Mouse (Mus musculus): ENCODE measurements around the gene Cox17. TPM values are rescaled to one million over a fixed set of nuclear protein-coding genes. Genes with fewer than 3 reads are reported as not detected.

The Cox17 gene
- total RNA-seq, 2 experiments from 2014 or later: 138 to 190 TPM

DNA sequence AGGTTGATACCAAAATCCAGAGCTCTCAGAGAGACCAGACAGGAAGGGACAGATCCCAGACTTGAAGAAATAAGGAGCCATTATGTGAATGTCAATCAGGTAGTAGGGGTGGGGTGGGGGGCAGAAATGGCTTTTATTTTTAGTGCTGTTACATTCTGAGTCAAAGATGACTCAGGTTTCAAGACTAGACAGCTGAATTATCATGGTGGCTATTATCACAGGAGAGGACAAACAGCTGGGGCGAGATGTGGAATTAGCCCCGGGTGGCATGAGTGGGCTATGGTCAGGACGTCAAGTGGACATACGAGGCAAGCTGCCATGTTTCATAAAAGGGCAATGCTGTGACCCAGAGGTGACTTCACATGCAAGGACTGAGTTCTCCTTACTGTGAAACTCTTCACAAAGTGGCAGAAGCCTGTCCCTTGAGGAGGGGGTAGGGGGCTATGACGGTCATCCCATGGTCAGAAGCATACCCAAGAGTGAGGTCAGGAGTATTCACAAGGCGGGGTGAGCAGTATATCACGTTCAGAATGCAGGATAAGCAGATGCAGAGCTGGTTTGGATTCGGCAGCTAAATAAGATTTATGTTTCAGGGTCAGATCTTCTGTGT is 42.6 kb downstream of the Cox17 start:
- peak overlapping the region; percentile 29; the same call in 1 of the 2 replicates for H3K27ac ChIP-seq
- no peak for TF ChIP-seq CTCF (IDR thresholded peaks at IDR 0.05)
- intact Hi-C loops (cut with DNase I): no loop called here
- no peak for DNase-seq
- no peak overlapping the region for H3K4me3 ChIP-seq

GRCm38 (mm10) chr16:38390322-38390721 is 43.5 kb downstream of the Cox17 start:
- peak overlapping the region; percentile 94; the same call in 1 of the 2 replicates for H3K27ac ChIP-seq
- no peak overlapping the region for H3K4me3 ChIP-seq
- no peak for TF ChIP-seq CTCF (IDR thresholded peaks at IDR 0.05)
- no peak for DNase-seq
- intact Hi-C loops (cut with DNase I): loop anchor here (2.0 kb wide), 1 partner anchor 44 kb away; the partner anchor contains the start of genes Cox17 and Gm21987

GRCm38 (mm10) chr16:38392126-38392894 is 45.5 kb downstream of the Cox17 start:
- no peak for TF ChIP-seq CTCF (IDR thresholded peaks at IDR 0.05)
- DNase-seq: peak; percentile 89
- intact Hi-C loops (cut with DNase I): no loop called here
- peak overlapping the region; percentile 94 for H3K27ac ChIP-seq
- H3K4me3 ChIP-seq: peak overlapping the region; percentile 78

DNA sequence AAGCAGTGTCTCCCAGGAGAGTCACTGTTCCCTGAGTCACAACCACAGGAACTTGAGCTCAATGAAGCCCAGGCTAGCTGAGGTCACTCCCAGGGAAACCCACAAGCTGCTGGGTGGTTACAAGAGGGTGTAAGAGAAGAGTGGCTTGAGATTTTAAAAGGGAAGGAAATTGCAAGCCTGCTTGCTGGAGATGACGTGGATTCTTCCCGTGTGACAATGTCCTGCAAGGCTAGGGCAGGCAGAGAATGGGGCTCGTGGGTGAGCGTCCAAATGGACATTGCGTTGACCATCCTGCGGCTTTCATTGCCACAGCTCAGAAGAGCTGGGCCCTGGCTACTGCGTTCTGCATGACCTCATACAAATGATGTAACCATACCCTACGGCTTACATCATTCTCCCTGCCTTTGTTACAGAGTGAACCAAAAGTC is 47.4 kb downstream of the Cox17 start:
- H3K27ac ChIP-seq: peak overlapping the region; percentile 58
- intact Hi-C loops (cut with DNase I): no loop called here
- no peak for DNase-seq
- no peak for TF ChIP-seq CTCF (IDR thresholded peaks at IDR 0.05)
- no peak overlapping the region for H3K4me3 ChIP-seq

- intact Hi-C loops (cut with DNase I): loop anchor here (5.0 kb wide), 2 partner anchors 33 to 57 kb away; partner anchors contain the start of genes Adprh and Popdc2
- no peak overlapping the region for H3K4me3 ChIP-seq
- DNase-seq: no peak
- peak overlapping the region; percentile 86 for H3K27ac ChIP-seq
- no peak for TF ChIP-seq CTCF (IDR thresholded peaks at IDR 0.05)
These were observed 48.4 kb downstream of the Cox17 start for GRCm38 (mm10) chr16:38395060-38395730.

DNA sequence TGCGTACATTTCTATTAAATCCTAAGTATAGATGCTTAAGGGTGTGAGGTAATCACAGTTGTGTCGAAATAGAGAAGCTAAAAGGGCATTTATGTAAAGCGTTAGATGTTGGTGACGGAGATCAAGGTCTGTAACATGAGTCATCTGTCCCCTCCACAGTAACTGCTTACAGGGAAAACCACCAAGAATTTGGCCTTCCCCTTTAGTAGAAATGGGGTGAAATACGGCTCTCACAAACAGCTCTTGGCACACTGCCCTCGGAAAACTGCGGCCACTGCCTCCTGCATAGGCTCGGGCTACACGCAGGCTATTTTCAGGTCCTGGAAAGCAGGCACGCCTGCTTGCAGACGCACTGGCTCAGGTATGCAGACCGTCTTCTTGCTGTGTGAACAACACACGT is 49.4 kb downstream of the Cox17 start:
- H3K4me3 ChIP-seq: peak overlapping the region; percentile 52
- peak overlapping the region; percentile 86 for H3K27ac ChIP-seq
- TF ChIP-seq CTCF (IDR thresholded peaks at IDR 0.05): no peak
- DNase-seq: peak; percentile 84
- intact Hi-C loops (cut with DNase I): loop anchor here (5.0 kb wide), 2 partner anchors 34 to 56 kb away; partner anchors contain the start of genes Adprh and Popdc2

- intact Hi-C loops (cut with DNase I): loop anchor here (5.0 kb wide), 2 partner anchors 36 to 54 kb away; partner anchors contain the start of genes Adprh and Popdc2
- Histone ChIP-seq H3K27ac (no peak overlapping the region), H3K4me3 (no peak overlapping the region)
- DNase-seq: no peak
- TF ChIP-seq CTCF (IDR thresholded peaks at IDR 0.05): no peak
These were observed 51.5 kb downstream of the Cox17 start for GRCm38 (mm10) chr16:38398266-38398665.

DNA sequence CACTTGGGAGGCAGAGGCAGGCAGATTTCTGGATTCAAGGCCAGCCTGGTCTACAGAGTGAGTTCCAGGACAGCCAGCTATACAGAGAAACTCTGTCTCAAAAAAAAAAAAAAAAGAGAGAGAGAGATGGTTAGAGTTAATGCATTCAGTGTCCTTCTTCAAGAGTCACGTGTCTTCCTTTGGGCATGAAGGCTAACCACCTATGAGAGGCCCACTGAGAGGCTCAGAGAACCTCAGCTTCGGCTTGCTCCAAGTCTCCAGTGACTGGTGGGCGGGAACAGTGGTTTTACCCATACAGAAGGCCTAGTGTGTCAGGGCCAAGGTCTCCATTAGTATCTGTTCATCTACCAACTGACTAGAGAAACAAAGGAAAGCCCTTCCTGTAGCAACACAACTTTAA is 52.3 kb downstream of the Cox17 start:
- TF ChIP-seq CTCF (IDR thresholded peaks at IDR 0.05): no peak
- H3K4me3 ChIP-seq: no peak overlapping the region
- no peak for DNase-seq
- intact Hi-C loops (cut with DNase I): loop anchor here (5.0 kb wide), 2 partner anchors 37 to 53 kb away; partner anchors contain the start of genes Adprh and Popdc2
- H3K27ac ChIP-seq: peak overlapping the region; percentile 83

DNA sequence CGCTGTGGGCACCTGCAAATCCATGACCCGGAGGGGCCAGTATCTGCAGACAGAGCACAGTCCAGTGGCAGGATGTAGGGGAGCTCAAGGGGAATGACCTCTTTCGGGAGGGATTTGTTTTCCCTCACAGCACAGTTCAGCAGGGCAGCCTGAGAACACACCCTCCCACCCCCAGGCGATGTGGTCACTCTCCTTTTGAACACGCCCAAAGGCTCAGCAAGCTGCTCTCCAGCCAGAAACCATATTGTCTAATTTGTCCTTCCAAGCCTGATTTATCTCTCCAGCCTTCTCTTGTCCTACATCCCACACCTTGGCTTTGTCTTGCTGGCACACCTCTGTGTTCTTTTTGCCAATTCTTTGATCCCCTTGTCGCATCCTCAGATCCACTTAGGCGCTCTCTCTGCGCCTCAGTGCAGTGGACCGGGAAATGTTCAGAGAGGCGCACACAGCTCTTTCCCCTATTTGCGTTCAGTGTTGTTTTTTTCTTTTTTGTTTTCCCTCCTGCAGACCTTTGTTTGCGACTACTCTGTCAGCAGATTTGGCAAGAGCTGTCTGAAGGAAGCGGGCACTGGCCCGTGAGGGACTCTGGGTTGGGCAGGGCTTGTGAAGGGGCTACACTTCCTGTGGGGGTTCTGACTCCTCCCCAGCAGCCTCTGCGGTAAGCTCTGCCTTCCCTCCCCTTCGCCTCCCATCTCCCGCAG is 52.9 kb downstream of the Cox17 start:
- peak overlapping the region; percentile 59 for H3K4me3 ChIP-seq
- peak; percentile 74 for DNase-seq
- peak overlapping the region; percentile 83 for H3K27ac ChIP-seq
- no peak for TF ChIP-seq CTCF (IDR thresholded peaks at IDR 0.05)
- intact Hi-C loops (cut with DNase I): loop anchor here (5.0 kb wide), 2 partner anchors 37 to 53 kb away; partner anchors contain the start of genes Adprh and Popdc2

DNA sequence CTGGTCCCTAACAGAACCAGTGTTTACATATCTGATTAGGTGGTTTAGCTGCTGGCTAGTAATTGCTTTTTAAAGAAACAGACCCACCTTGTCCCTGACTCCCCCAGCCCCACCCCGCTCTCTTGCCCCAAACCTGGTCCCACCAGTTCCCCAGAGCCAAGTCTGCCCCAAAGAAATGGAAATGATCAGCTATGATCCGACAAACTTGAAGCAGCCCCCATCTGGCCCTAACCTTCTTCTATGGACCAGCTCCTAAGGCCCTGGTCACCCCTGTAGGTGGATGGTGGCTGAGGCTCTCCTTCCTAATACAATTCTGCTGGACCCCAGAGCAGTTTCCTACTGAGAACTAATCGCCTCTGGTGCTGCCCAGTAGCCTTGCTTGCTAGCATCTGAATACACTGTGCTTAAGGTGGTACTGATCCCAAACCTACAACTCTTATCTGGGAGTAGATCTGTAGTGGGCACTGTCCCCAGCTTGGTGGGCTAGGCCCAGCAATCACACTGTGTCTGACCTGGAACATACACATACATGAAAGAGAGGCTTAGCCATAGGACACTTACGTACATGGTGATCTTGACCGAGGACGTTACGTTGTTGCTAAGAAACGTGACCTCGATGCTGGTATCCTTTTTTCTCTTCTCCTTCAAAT is 53.6 kb downstream of the Cox17 start:
- intact Hi-C loops (cut with DNase I): no loop called here
- H3K27ac ChIP-seq: peak overlapping the region; percentile 83

GRCm38 (mm10) chr16:38401468-38401867 is 54.7 kb downstream of the Cox17 start:
- intact Hi-C loops (cut with DNase I): no loop called here
- no peak for TF ChIP-seq CTCF (IDR thresholded peaks at IDR 0.05)
- H3K27ac ChIP-seq: no peak overlapping the region
- no peak overlapping the region for H3K4me3 ChIP-seq
- DNase-seq: no peak

More for the DNA sequence above, 53.6 kb downstream of the Cox17 start:
- DNase-seq: no peak
- no peak for TF ChIP-seq CTCF (IDR thresholded peaks at IDR 0.05)
- H3K4me3 ChIP-seq: peak overlapping the region; percentile 59

Other genes starting within 250 kb of the Cox17 start
- not detected for gene Nr1i2, start 52.2 kb upstream of the Cox17 start, total RNA-seq (2021)
- gene Maats1, start 4.8 kb upstream of the Cox17 start, total RNA-seq (2021): not detected
- gene Gm21987, start within 50 bp of the Cox17 start, total RNA-seq (2021): not detected
- gene Popdc2, start 15.2 kb downstream of the Cox17 start, total RNA-seq (2021): 10 to 100 TPM; 55.5 to 61.6 TPM
- 1 to 10 TPM; 5.3 to 6.3 TPM for gene Pla1a, start 86.2 kb downstream of the Cox17 start, total RNA-seq (2021)
- 10 to 100 TPM; 17.5 to 20.9 TPM for gene Adprh, start 105.7 kb downstream of the Cox17 start, total RNA-seq (2021)
- under 1 TPM; 0.13 to 0.31 TPM for gene Cd80, start 108.6 kb downstream of the Cox17 start, total RNA-seq (2021)
- gene Timmdc1, start 175.7 kb downstream of the Cox17 start, total RNA-seq (2021): 10 to 100 TPM; 40.9 to 54.9 TPM
- gene Poglut1, start 203.3 kb downstream of the Cox17 start, total RNA-seq (2021): 1 to 10 TPM; 8.5 TPM
- gene Tmem39a, start 211.7 kb downstream of the Cox17 start, total RNA-seq (2021): 10 to 100 TPM; 17.4 to 20.7 TPM

Data from gastrocnemius, adult 2 months (tissue).